Mouse (Mus musculus): ENCODE data around the gene Ankrd53. TPM values are rescaled to one million over a fixed set of nuclear protein-coding genes. Genes with fewer than 3 reads are reported as not detected.

Ankrd53 gene
- polyA plus RNA-seq, 1 experiment from 2014 or later = not detected

- ATAC-seq = no peak
- H3K4me2 ChIP-seq (replicated peaks) = no peak overlapping the region
- WGBS = 65% methylated on average over 6 of the region's 6 CpGs
- no peak overlapping the region for H3K9ac ChIP-seq
- no peaks in the 10 kb centered on the region for H3K9me3 ChIP-seq
- H3K4me3 ChIP-seq (replicated peaks) = no peak overlapping the region
- no peak overlapping the region for H3K27ac ChIP-seq
- peaks cover 7% of the 10 kb centered on the region; the same call in 1 of the 2 replicates for H3K27me3 ChIP-seq (replicated peaks)
- H3K4me1 ChIP-seq (replicated peaks) = no peaks in the 10 kb centered on the region
- H3K36me3 ChIP-seq = no peaks in the 10 kb centered on the region
Observed at GRCm38 (mm10) chr6:83738596-83738995, 23.8 kb upstream of the Ankrd53 start.

DNA sequence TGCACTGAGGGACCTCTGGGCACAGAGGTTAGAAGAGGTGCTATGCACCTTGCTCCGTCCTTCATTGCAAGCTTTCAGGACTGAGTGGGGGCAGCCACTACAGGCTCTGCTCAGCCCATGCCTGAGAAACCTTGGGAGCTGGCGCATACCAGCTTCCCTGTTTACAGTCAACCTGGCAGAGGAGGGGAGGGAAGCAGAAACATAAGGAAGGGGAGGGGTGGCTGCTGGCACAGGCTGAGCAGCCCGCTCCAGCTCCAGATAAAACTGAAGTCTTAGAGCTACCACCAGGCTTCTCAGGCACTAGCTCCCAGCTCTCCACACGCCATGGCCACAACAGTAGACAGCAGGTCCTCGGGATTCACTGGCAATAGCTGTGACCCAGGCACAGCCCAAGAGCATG lies 19.7 kb upstream of the Ankrd53 start, which contains the start of gene Atp6v1b1:
Gene Atp6v1b1, plus strand, starts transcription at position 230 of the 400 bp plus-strand sequence.
- Histone ChIP-seq H3K9ac (no peak within 1 kb of the TSS), H3K4me1 (replicated peaks) (no peaks in the 10 kb centered on the region), H3K36me3 (no peaks in the 10 kb centered on the region), H3K4me2 (replicated peaks) (no peak within 1 kb of the TSS), H3K4me3 (replicated peaks) (no peak within 1 kb of the TSS), H3K9me3 (no peaks in the 10 kb centered on the region), H3K27me3 (replicated peaks) (peaks cover 5% of the 10 kb centered on the region; the same call in 1 of the 2 replicates), H3K27ac (no peak within 1 kb of the TSS)
- 68% methylated on average over 5 of the region's 5 CpGs for WGBS
- no peak for ATAC-seq

DNA sequence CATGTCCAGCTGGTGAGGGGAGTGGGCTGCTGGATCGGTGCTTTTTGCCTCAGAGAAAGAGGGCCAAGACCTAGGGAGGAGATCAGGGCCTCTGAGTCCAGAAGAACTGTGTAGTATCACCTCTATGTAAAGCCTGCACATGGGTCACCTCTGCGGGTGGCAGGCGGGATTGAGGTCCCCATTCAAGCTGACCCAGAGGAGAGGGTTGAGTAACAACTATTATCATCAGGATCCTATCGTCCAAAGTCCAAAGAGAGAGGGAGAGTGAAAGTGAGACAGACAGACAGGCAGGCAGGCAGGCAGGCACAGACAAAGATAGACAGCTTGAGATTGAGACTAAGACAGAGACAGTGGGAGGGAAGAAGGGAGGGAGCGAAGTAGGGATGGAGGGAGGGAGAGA lies 19.2 kb upstream of the Ankrd53 start:
- WGBS = 67% methylated on average over 5 of the region's 5 CpGs
- Histone ChIP-seq H3K4me2 (replicated peaks) (no peak overlapping the region), H3K27ac (no peak overlapping the region), H3K27me3 (replicated peaks) (peaks cover 5% of the 10 kb centered on the region; the same call in 1 of the 2 replicates), H3K4me3 (replicated peaks) (no peak overlapping the region), H3K36me3 (no peaks in the 10 kb centered on the region), H3K9me3 (no peaks in the 10 kb centered on the region), H3K4me1 (replicated peaks) (no peaks in the 10 kb centered on the region), H3K9ac (no peak overlapping the region)
- ATAC-seq = no peak

- no peak overlapping the region for H3K27ac ChIP-seq
- WGBS = 71% methylated on average over 5 of the region's 5 CpGs
- H3K36me3 ChIP-seq = no peaks in the 10 kb centered on the region
- no peaks in the 10 kb centered on the region for H3K9me3 ChIP-seq
- peak; percentile 39 for ATAC-seq
- no peak overlapping the region for H3K4me3 ChIP-seq (replicated peaks)
- no peaks in the 10 kb centered on the region for H3K4me1 ChIP-seq (replicated peaks)
- H3K9ac ChIP-seq = no peak overlapping the region
- H3K27me3 ChIP-seq (replicated peaks) = peaks cover 5% of the 10 kb centered on the region; the same call in 1 of the 2 replicates
- no peak overlapping the region for H3K4me2 ChIP-seq (replicated peaks)
Observed at GRCm38 (mm10) chr6:83744126-83744525, 18.3 kb upstream of the Ankrd53 start.

GRCm38 (mm10) chr6:83744557-83744956 lies 17.9 kb upstream of the Ankrd53 start:
- Histone ChIP-seq H3K27me3 (replicated peaks) (peaks cover 5% of the 10 kb centered on the region; the same call in 1 of the 2 replicates), H3K4me1 (replicated peaks) (no peaks in the 10 kb centered on the region), H3K9me3 (no peaks in the 10 kb centered on the region), H3K4me2 (replicated peaks) (no peak overlapping the region), H3K4me3 (replicated peaks) (no peak overlapping the region), H3K9ac (no peak overlapping the region), H3K27ac (no peak overlapping the region), H3K36me3 (no peaks in the 10 kb centered on the region)
- WGBS = 52% methylated on average over 5 of the region's 5 CpGs
- ATAC-seq = peak; percentile 55

GRCm38 (mm10) chr6:83745466-83745865 lies 17.0 kb upstream of the Ankrd53 start:
- Histone ChIP-seq H3K9ac (no peak overlapping the region), H3K4me2 (replicated peaks) (no peak overlapping the region), H3K27ac (no peak overlapping the region), H3K36me3 (no peaks in the 10 kb centered on the region), H3K4me1 (replicated peaks) (no peaks in the 10 kb centered on the region), H3K27me3 (replicated peaks) (peaks cover 5% of the 10 kb centered on the region; the same call in 1 of the 2 replicates), H3K4me3 (replicated peaks) (no peak overlapping the region), H3K9me3 (no peaks in the 10 kb centered on the region)
- ATAC-seq = no peak
- WGBS = 63% methylated on average over 2 of the region's 2 CpGs

GRCm38 (mm10) chr6:83749286-83749685 lies 13.2 kb upstream of the Ankrd53 start:
- 61% methylated on average over 3 of the region's 3 CpGs for WGBS
- no peak for ATAC-seq
- no peak overlapping the region for H3K9ac ChIP-seq
- no peaks in the 10 kb centered on the region for H3K9me3 ChIP-seq
- no peak overlapping the region for H3K27ac ChIP-seq
- no peak overlapping the region for H3K4me2 ChIP-seq (replicated peaks)
- no peak overlapping the region for H3K4me3 ChIP-seq (replicated peaks)
- H3K27me3 ChIP-seq (replicated peaks) = peaks cover 16% of the 10 kb centered on the region
- no peaks in the 10 kb centered on the region for H3K36me3 ChIP-seq
- H3K4me1 ChIP-seq (replicated peaks) = no peaks in the 10 kb centered on the region

GRCm38 (mm10) chr6:83750171-83750684 lies 12.2 kb upstream of the Ankrd53 start:
- peak; percentile 45; the same call in 1 of the 2 replicates for ATAC-seq
- 7% methylated on average over 11 of the region's 11 CpGs for WGBS
- no peaks in the 10 kb centered on the region for H3K4me1 ChIP-seq (replicated peaks)
- no peaks in the 10 kb centered on the region for H3K9me3 ChIP-seq
- H3K4me3 ChIP-seq (replicated peaks) = no peak overlapping the region
- no peak overlapping the region for H3K9ac ChIP-seq
- 0 out of 2 replicates have a peak overlapping the region, but pooled peaks have one; percentile 31 for H3K4me2 ChIP-seq (replicated peaks)
- H3K27ac ChIP-seq = no peak overlapping the region
- H3K36me3 ChIP-seq = no peaks in the 10 kb centered on the region
- H3K27me3 ChIP-seq (replicated peaks) = peaks cover 16% of the 10 kb centered on the region

GRCm38 (mm10) chr6:83756051-83756450 lies 6.4 kb upstream of the Ankrd53 start:
- no peak overlapping the region for H3K9ac ChIP-seq
- peaks cover 7% of the 10 kb centered on the region for H3K4me1 ChIP-seq (replicated peaks)
- H3K9me3 ChIP-seq = no peaks in the 10 kb centered on the region
- no peaks in the 10 kb centered on the region for H3K36me3 ChIP-seq
- ATAC-seq = no peak
- WGBS = 78% methylated on average over 9 of the region's 9 CpGs
- no peak overlapping the region for H3K4me2 ChIP-seq (replicated peaks)
- no peak overlapping the region for H3K4me3 ChIP-seq (replicated peaks)
- peaks cover 41% of the 10 kb centered on the region for H3K27me3 ChIP-seq (replicated peaks)
- no peak overlapping the region for H3K27ac ChIP-seq

GRCm38 (mm10) chr6:83762880-83763431 lies 512 bp downstream of the Ankrd53 start:
- ATAC-seq = peak; percentile 80
- H3K9me3 ChIP-seq = no peaks in the 10 kb centered on the region
- peaks cover 33% of the 10 kb centered on the region for H3K27me3 ChIP-seq (replicated peaks)
- 2% methylated on average over 35 of the region's 35 CpGs for WGBS
- H3K4me2 ChIP-seq (replicated peaks) = peak overlapping the region; percentile 73
- H3K36me3 ChIP-seq = no peaks in the 10 kb centered on the region
- peaks cover 16% of the 10 kb centered on the region for H3K4me1 ChIP-seq (replicated peaks)
- H3K9ac ChIP-seq = peak overlapping the region; percentile 36
- H3K27ac ChIP-seq = no peak overlapping the region
- peak overlapping the region; percentile 34 for H3K4me3 ChIP-seq (replicated peaks)

DNA sequence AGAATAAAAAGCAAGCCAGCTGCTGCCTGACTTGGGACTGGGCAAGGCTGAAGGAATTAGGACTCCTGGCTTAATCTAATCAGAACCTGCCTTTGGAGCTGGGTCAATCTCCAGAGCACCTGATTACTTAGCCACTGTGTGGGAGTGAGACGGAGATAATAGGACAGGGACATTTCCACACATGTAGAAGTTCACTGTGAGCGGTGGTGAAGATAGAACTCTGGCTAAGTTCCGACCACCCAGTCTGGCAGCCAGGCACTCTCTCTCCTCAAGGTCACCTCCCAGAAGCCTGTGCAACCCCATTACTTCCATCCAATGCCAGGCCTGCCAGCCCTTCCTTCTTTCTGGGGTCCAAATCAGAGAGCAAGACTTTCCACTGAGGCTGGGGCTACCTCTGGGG lies 4.5 kb downstream of the Ankrd53 start:
- Histone ChIP-seq H3K4me2 (replicated peaks) (no peak overlapping the region), H3K27ac (no peak overlapping the region), H3K9me3 (no peaks in the 10 kb centered on the region), H3K36me3 (0 out of 2 replicates have a peak, but pooled peaks cover 4% of the 10 kb centered on the region), H3K4me1 (replicated peaks) (peaks cover 11% of the 10 kb centered on the region; the same call in 1 of the 2 replicates), H3K9ac (no peak overlapping the region), H3K4me3 (replicated peaks) (no peak overlapping the region), H3K27me3 (replicated peaks) (peaks cover 12% of the 10 kb centered on the region)
- ATAC-seq = no peak
- 80% methylated on average over 3 of the region's 3 CpGs for WGBS

- WGBS = 71% methylated on average over 5 of the region's 5 CpGs
- Histone ChIP-seq H3K4me1 (replicated peaks) (no peaks in the 10 kb centered on the region), H3K27me3 (replicated peaks) (no peaks in the 10 kb centered on the region), H3K9me3 (no peaks in the 10 kb centered on the region), H3K4me3 (replicated peaks) (no peak overlapping the region), H3K36me3 (peaks cover 4% of the 10 kb centered on the region; the same call in 1 of the 2 replicates), H3K4me2 (replicated peaks) (no peak overlapping the region), H3K27ac (no peak overlapping the region), H3K9ac (no peak overlapping the region)
- ATAC-seq = no peak
Observed at GRCm38 (mm10) chr6:83768485-83768884, 6.0 kb downstream of the Ankrd53 start.

DNA sequence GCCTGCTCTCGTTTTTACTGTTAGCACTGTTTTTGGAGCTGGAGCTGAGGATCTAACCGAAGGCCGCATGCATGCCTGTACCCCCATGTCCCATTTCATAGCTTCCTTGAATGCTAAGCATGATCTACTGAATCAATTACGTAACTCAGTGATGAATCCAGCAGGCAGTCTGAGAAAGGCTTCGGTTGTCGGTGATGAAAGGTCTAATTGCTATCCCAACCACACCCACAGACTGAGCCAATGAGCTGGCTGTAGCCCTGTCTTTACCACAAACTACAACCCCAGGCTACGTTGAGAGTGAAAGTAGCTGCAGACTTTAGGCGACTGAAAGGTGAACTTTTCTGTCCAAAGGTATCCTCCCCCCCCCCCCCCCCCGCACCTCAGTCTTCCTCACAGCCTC lies 11.7 kb downstream of the Ankrd53 start:
- no peak overlapping the region for H3K9ac ChIP-seq

More for the DNA sequence above, 11.7 kb downstream of the Ankrd53 start:
- Histone ChIP-seq H3K9me3 (no peaks in the 10 kb centered on the region), H3K27ac (no peak overlapping the region), H3K36me3 (peaks cover 6% of the 10 kb centered on the region; the same call in 1 of the 2 replicates), H3K27me3 (replicated peaks) (no peaks in the 10 kb centered on the region), H3K4me1 (replicated peaks) (peaks cover 11% of the 10 kb centered on the region), H3K4me3 (replicated peaks) (peak overlapping the region; percentile 93), H3K4me2 (replicated peaks) (peak overlapping the region; percentile 82)
- 56% methylated on average over 9 of the region's 9 CpGs for WGBS
- ATAC-seq = no peak

Measured in intestine, embryonic 15.5 days (tissue).